Mouse (Mus musculus) limb, embryonic 12.5 days (tissue): ENCODE measurements around the gene Kcnj8. TPM values are rescaled to one million over a fixed set of nuclear protein-coding genes. Genes with fewer than 3 reads are reported as not detected.

Source experiments
- ATAC-seq: fragments of 200-750 bp; cut with Nextera tagmentation; 2 replicates; pipeline ENCODE4 v1.8.0; 2017; ENCODE audit warnings: low read depth, moderate TSS enrichment; ENCODE audit not compliant: insufficient number of reproducible peaks, insufficient read depth, low FRiP score, low TSS enrichment
- H3K27ac ChIP-seq: fragments of 300-500 bp; sonication (generic); 2 replicates; pipeline ENCODE4 v1.5.1; 2016; ENCODE audit warnings: mild to moderate bottlenecking, moderate library complexity
- H3K27me3 ChIP-seq: fragments of 300-500 bp; sonication (generic); 2 replicates; pipeline ENCODE4 v1.6.1; 2016; ENCODE audit warnings: mild to moderate bottlenecking, moderate library complexity
- H3K36me3 ChIP-seq: fragments of 300-500 bp; sonication (generic); 2 replicates; pipeline ENCODE4 v1.6.1; 2016; ENCODE audit warnings: mild to moderate bottlenecking, moderate library complexity
- H3K4me1 ChIP-seq: fragments of 300-500 bp; sonication (generic); replicated peaks from 2 replicates; pipeline ENCODE4 v1.6.1; 2016
- H3K4me2 ChIP-seq: fragments of 300-500 bp; sonication (generic); 2 replicates; pipeline ENCODE4 v1.6.1; 2016; ENCODE audit warnings: mild to moderate bottlenecking, moderate library complexity
- H3K4me3 ChIP-seq: fragments of 300-500 bp; sonication (generic); replicated peaks from 2 replicates; pipeline ENCODE4 v1.5.1; 2016; ENCODE audit warnings: mild to moderate bottlenecking
- H3K9ac ChIP-seq: fragments of 300-500 bp; sonication (generic); replicated peaks from 2 replicates; pipeline ENCODE4 v1.6.1; 2016; ENCODE audit warnings: mild to moderate bottlenecking, moderate library complexity
- H3K9me3 ChIP-seq: fragments of 300-500 bp; sonication (generic); 2 replicates; pipeline ENCODE4 v1.6.1; 2016; ENCODE audit warnings: mild to moderate bottlenecking, moderate library complexity
- WGBS: fragments of 180-500 bp; shearing (Covaris S2); methylation state at CpG from one replicate; pipeline ENCODE4 v1.1.7; 2016; 5-methylcytosine and 5-hydroxymethylcytosine counted together
- polyA plus RNA-seq: library from polyadenylated mRNA; unstranded; fragments of >200 nt; fragmentation: Nextera tagmentation; extraction: Ambion mirVana; gene quantifications from 2 replicates; pipeline ENCODE4 v1.2.1, GENCODE M21; 2016

The Kcnj8 gene
- 0.44 and 0.59 TPM in 2 replicates for polyA plus RNA-seq

- Histone ChIP-seq H3K9me3 (no peaks in the 10 kb centered on the region), H3K27ac (no peak within 1 kb of the TSS), H3K36me3 (no peaks in the 10 kb centered on the region), H3K4me3 (peak within 1 kb of the TSS; percentile 47), H3K4me1 (peaks cover 3% of the 10 kb centered on the region; the same call in 1 of the 2 replicates), H3K4me2 (peak within 1 kb of the TSS; percentile 91), H3K9ac (peak within 1 kb of the TSS; percentile 55), H3K27me3 (peaks cover 62% of the 10 kb centered on the region)
- ATAC-seq = peak; percentile 87
- WGBS = 0% methylated on average over 34 of the region's 34 CpGs
These were observed at the start of gene Kcnj8 for GRCm38 (mm10) chr6:142571055-142571618. Gene Kcnj8 (minus strand): TSS chr6:142571614.

DNA sequence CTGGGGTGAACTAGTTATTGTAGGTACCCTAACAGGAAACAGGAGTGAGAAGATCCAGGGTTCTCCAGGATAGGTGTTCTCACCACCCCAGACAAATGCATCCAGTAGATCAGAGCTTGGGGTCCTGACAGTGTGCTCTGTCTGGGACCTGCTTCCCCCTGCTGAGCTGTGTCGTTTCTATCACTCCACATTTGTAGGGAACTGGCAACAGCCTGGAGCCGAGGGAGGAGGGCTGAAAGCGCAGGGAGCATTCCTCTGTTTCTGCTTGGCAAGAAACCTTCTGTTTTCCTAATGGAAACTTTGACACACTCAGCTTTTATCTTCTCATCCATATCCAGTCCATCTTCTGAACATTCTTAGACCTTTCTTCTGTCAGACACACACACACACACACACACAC is 45.2 kb upstream of the Kcnj8 start:
- no peak overlapping the region for H3K4me2 ChIP-seq
- H3K36me3 ChIP-seq = no peaks in the 10 kb centered on the region
- H3K9me3 ChIP-seq = no peaks in the 10 kb centered on the region
- 34% methylated on average over 3 of the region's 3 CpGs for WGBS
- no peaks in the 10 kb centered on the region for H3K27me3 ChIP-seq
- H3K27ac ChIP-seq = no peak overlapping the region
- no peak for ATAC-seq
- H3K9ac ChIP-seq = no peak overlapping the region
- no peak overlapping the region for H3K4me3 ChIP-seq
- H3K4me1 ChIP-seq = no peaks in the 10 kb centered on the region

DNA sequence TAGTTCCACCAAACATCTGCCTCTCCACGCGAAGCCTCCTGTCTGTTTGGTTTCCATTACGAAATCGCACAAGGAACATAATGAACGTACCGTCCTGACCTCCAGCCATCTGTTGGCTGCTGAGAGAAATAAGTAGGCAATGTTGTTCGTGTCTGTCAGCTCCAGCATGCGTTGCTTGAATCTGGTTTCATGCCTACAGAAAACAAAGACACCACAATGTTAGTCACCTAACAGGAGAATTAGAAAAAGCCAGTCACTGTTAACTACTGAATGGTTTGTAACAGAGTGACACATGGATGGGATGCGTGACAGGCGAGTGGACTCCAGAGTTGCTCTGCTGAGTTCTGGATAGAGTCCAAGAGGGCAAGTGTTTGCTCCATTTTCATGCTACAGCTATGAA is 42.9 kb upstream of the Kcnj8 start:
- ATAC-seq = no peak
- 82% methylated on average over 10 of the region's 10 CpGs for WGBS
- H3K36me3 ChIP-seq = no peaks in the 10 kb centered on the region
- H3K9ac ChIP-seq = no peak overlapping the region
- H3K9me3 ChIP-seq = no peaks in the 10 kb centered on the region
- no peak overlapping the region for H3K4me3 ChIP-seq
- no peaks in the 10 kb centered on the region; the same call in 1 of the 2 replicates for H3K4me1 ChIP-seq
- no peak overlapping the region for H3K4me2 ChIP-seq
- H3K27me3 ChIP-seq = no peaks in the 10 kb centered on the region
- no peak overlapping the region for H3K27ac ChIP-seq

DNA sequence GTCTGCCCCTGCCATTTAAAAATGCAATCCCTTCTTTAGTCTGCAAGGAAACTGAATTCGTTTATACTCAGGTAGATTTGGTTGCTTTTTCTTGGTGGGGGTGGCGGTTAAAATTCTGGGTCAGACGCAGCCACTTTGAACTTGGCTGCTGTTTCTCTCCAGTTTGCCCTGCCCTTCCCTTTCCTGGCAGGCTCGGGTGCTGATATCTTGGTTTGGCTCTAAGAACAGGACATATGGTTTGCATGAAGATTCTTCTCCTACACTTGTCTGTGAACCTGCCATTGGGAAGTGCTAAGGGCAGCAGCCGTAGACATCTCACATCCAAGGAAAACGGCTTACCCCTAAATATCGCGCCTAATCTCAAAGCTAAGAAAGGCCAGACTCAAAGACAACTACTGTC is 41.0 kb upstream of the Kcnj8 start:
- Histone ChIP-seq H3K9ac (no peak overlapping the region), H3K4me2 (no peak overlapping the region), H3K27me3 (no peaks in the 10 kb centered on the region), H3K36me3 (no peaks in the 10 kb centered on the region), H3K4me1 (no peaks in the 10 kb centered on the region; the same call in 1 of the 2 replicates), H3K9me3 (no peaks in the 10 kb centered on the region), H3K27ac (no peak overlapping the region), H3K4me3 (no peak overlapping the region)
- ATAC-seq = no peak
- WGBS = 86% methylated on average over 8 of the region's 8 CpGs

- no peaks in the 10 kb centered on the region for H3K27me3 ChIP-seq
- H3K4me2 ChIP-seq = no peak overlapping the region
- 63% methylated on average over 9 of the region's 9 CpGs for WGBS
- H3K9me3 ChIP-seq = no peaks in the 10 kb centered on the region
- no peaks in the 10 kb centered on the region for H3K36me3 ChIP-seq
- H3K4me1 ChIP-seq = no peaks in the 10 kb centered on the region; the same call in 1 of the 2 replicates
- H3K9ac ChIP-seq = no peak overlapping the region
- H3K4me3 ChIP-seq = no peak overlapping the region
- H3K27ac ChIP-seq = no peak overlapping the region
- peak; percentile 66; the same call in 1 of the 2 replicates for ATAC-seq
These were observed 38.3 kb upstream of the Kcnj8 start for GRCm38 (mm10) chr6:142609401-142610373.

GRCm38 (mm10) chr6:142607080-142607479 is 35.7 kb upstream of the Kcnj8 start:
- Histone ChIP-seq H3K9me3 (no peaks in the 10 kb centered on the region), H3K4me2 (no peak overlapping the region), H3K27ac (no peak overlapping the region), H3K4me1 (no peaks in the 10 kb centered on the region; the same call in 1 of the 2 replicates), H3K36me3 (no peaks in the 10 kb centered on the region), H3K4me3 (no peak overlapping the region), H3K9ac (no peak overlapping the region), H3K27me3 (no peaks in the 10 kb centered on the region)
- no peak for ATAC-seq
- WGBS = 62% methylated on average over 7 of the region's 7 CpGs

DNA sequence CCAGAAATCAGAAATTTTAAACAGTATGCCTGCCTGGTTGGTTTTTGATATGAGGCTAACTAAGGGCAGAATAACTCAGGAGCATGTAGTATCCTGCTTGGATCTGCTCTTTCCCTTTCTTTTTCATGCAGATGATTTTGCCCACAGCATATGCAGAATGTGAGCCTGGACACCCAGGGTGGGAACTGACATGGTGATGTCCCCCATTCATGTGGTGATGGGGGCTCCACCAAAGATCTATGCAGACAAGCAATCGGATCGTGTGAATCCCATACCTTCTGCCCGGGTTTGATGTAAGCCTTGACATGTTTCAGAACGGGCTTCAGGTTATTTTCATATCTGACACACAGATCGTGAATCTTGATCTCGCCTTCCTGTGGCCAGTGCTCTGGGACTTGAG is 31.4 kb upstream of the Kcnj8 start:
- Histone ChIP-seq H3K27me3 (no peaks in the 10 kb centered on the region), H3K4me2 (no peak overlapping the region), H3K9ac (no peak overlapping the region), H3K36me3 (no peaks in the 10 kb centered on the region), H3K4me1 (no peaks in the 10 kb centered on the region), H3K27ac (no peak overlapping the region), H3K4me3 (no peak overlapping the region), H3K9me3 (no peaks in the 10 kb centered on the region)
- WGBS = 74% methylated on average over 6 of the region's 6 CpGs
- no peak for ATAC-seq

GRCm38 (mm10) chr6:142578831-142579230 is 7.4 kb upstream of the Kcnj8 start:
- WGBS = 71% methylated on average over 4 of the region's 4 CpGs
- H3K27me3 ChIP-seq = peaks cover 4% of the 10 kb centered on the region
- H3K9me3 ChIP-seq = no peaks in the 10 kb centered on the region

DNA sequence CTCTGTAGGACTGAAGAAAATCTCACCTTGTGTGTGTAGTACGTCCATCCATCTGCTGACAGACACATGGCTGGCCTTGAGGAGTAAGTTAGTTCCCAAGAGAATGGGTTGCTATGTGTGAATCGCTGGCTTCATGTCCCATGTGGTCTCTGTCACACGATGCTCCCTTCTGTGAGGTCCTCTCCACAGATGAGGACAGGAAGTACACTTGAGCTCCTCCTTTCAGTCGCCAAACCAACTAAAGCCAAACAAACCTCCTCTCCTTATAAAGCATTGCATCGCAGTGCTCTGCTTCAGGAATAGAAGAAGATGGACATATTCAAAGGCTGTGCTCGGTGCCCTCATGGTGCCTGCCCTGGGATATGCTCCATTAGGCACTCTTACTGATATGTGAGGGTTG is 6.4 kb upstream of the Kcnj8 start:
- ATAC-seq = no peak

More at GRCm38 (mm10) chr6:142578831-142579230, 7.4 kb upstream of the Kcnj8 start:
- Histone ChIP-seq H3K4me2 (no peak overlapping the region), H3K36me3 (no peaks in the 10 kb centered on the region), H3K4me1 (no peaks in the 10 kb centered on the region), H3K4me3 (no peak overlapping the region), H3K27ac (no peak overlapping the region), H3K9ac (no peak overlapping the region)
- ATAC-seq = no peak

DNA sequence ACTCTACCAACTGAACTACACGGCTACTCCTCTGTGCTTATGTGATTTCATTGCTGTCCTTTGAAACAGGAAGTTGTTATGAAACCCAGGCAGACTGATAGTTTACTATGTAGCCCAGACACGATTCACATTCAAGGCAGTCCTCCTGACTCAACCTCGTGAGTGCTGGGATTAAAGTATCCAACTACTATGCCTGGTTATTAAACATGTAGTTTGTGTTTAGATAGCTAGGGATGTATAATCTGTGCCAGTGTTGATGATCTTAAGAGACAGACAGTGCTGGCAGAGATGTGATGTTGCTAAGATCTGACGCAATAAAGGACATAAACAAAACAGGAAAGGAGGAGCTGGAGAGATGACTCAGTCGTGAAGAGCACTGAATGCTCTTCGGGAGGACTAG is 1.5 kb upstream of the Kcnj8 start:
- WGBS = 56% methylated on average over 6 of the region's 6 CpGs
- Histone ChIP-seq H3K4me2 (no peak overlapping the region), H3K27ac (no peak overlapping the region), H3K27me3 (peaks cover 53% of the 10 kb centered on the region), H3K4me1 (peaks cover 3% of the 10 kb centered on the region; the same call in 1 of the 2 replicates), H3K4me3 (no peak overlapping the region), H3K36me3 (no peaks in the 10 kb centered on the region), H3K9ac (no peak overlapping the region), H3K9me3 (no peaks in the 10 kb centered on the region)
- ATAC-seq = no peak

More for the DNA sequence above, 6.4 kb upstream of the Kcnj8 start:
- Histone ChIP-seq H3K4me3 (no peak overlapping the region), H3K9ac (no peak overlapping the region), H3K36me3 (no peaks in the 10 kb centered on the region), H3K27ac (no peak overlapping the region), H3K4me2 (no peak overlapping the region), H3K9me3 (no peaks in the 10 kb centered on the region), H3K4me1 (no peaks in the 10 kb centered on the region), H3K27me3 (peaks cover 12% of the 10 kb centered on the region)
- 80% methylated on average over 6 of the region's 6 CpGs for WGBS

GRCm38 (mm10) chr6:142571629-142572360 is 381 bp upstream of the Kcnj8 start:
- Histone ChIP-seq H3K9ac (peak overlapping the region; percentile 55), H3K27me3 (peaks cover 61% of the 10 kb centered on the region)
- 3% methylated on average over 21 of the region's 21 CpGs for WGBS

More at GRCm38 (mm10) chr6:142571629-142572360, 381 bp upstream of the Kcnj8 start:
- H3K36me3 ChIP-seq = no peaks in the 10 kb centered on the region
- H3K4me2 ChIP-seq = peak overlapping the region; percentile 91
- H3K4me3 ChIP-seq = peak overlapping the region; percentile 47
- H3K4me1 ChIP-seq = peaks cover 3% of the 10 kb centered on the region; the same call in 1 of the 2 replicates
- peak; percentile 46; the same call in 1 of the 2 replicates for ATAC-seq
- H3K9me3 ChIP-seq = no peaks in the 10 kb centered on the region
- no peak overlapping the region for H3K27ac ChIP-seq
